Mouse (Mus musculus) heart, postnatal 0 days (tissue): ENCODE measurements at regions not wholly inside any gene's neighbourhood (a gene's known extent, or its start where the extent isn't known, plus 50 kb on each side); places are given as distances from the start of the nearest gene placed in this dataset.

Source experiments
- CTCF ChIP-seq: IDR thresholded peaks from 2 replicates; pipeline ENCODE4 v1.5.1; 2016; ENCODE audit warnings: antibody characterized with exemption, control low read depth, low read depth
- EP300 ChIP-seq: IDR thresholded peaks from 2 replicates; pipeline ENCODE4 v1.6.1; 2016; ENCODE audit warnings: antibody characterized with exemption, low read depth

GRCm38 (mm10) chr2:74954101-74954500, 128.5 kb downstream of the Mtx2 start:
- TF ChIP-seq CTCF: no peak
- no peak for TF ChIP-seq EP300
